Mouse (Mus musculus): ENCODE measurements at regions not wholly inside any gene's neighbourhood (a gene's known extent, or its start where the extent isn't known, plus 50 kb on each side); places are given as distances from the start of the nearest gene placed in this dataset.
A peak's percentile ranks its signal among the peaks of the same experiment; 100 is the strongest.

GRCm38 (mm10) chr17:59680511-59680910 is 667.3 kb upstream of the Nudt12 start:
- no peak for DNase-seq (ENCODE audit: low spot score)

GRCm38 (mm10) chr17:59642558-59642957 is 629.4 kb upstream of the Nudt12 start:
- DNase-seq (ENCODE audit: low spot score): peak; percentile 16

All from retina, embryonic 14.5 days (tissue).